8 mouse cellular contexts compared by ENCODE assay signal in genomic region chr16:20301770-20302649, GRCm38 (mm10). TPM values are rescaled to one million over a fixed set of nuclear protein-coding genes. Genes with fewer than 3 reads are reported as not detected.
DNase-seq lines count a peak whose midpoint lies in the region; ATAC-seq and TF ChIP-seq lines count a peak whose summit lies in the region.

Gene Parl (minus strand): TSS chr16:20302387.

- DNase-seq in CH12.LX (ENCODE audit: extremely low read depth): peak; percentile 97
- DNase-seq in c-Kit-positive CD71-positive TER-119-negative erythroid progenitor cells, embryonic 14.5 days (ENCODE audit: low read depth): peak; percentile 97
- DNase-seq in forebrain, embryonic 11.5 days (ENCODE audit: low spot score): peak; percentile 94
- DNase-seq in kidney, postnatal 36 days: peak; percentile 87 to 95

- H3K4me1 ChIP-seq in CH12.LX (ENCODE audit: control insufficient read depth in 1 of 2, insufficient read depth in 2 of 2): peaks cover 0 to 31% of the 10 kb centered on the region in 2 experiments; a peak in 2 of 4 replicates
- H3K4me1 ChIP-seq in forebrain, embryonic 11.5 days (replicated peaks; ENCODE audit: control insufficient read depth, insufficient read depth, low read length): peaks cover 8% of the 10 kb centered on the region
- H3K4me1 ChIP-seq in heart, embryonic 16.5 days (ENCODE audit: control insufficient read depth, insufficient read depth, low read length): peaks cover 11% of the 10 kb centered on the region
- H3K4me1 ChIP-seq in liver, embryonic 16.5 days (ENCODE audit: control insufficient read depth, low read depth, low read length): peaks cover 19% of the 10 kb centered on the region
- peaks cover 19% of the 10 kb centered on the region for H3K4me1 ChIP-seq in neural tube, embryonic 13.5 days (replicated peaks)
- H3K4me1 ChIP-seq in testis, adult 2 months (ENCODE audit: control insufficient read depth, insufficient read depth, low read length): peaks cover 9% of the 10 kb centered on the region

- peak within 1 kb of the TSS; percentile 98 for H3K4me2 ChIP-seq in CH12.LX (ENCODE audit: insufficient read depth, low read depth, poor library complexity, severe bottlenecking)
- H3K4me2 ChIP-seq in forebrain, embryonic 11.5 days (ENCODE audit: low read depth, low read length, severe bottlenecking): peak within 1 kb of the TSS; percentile 78
- H3K4me2 ChIP-seq in heart, embryonic 16.5 days (ENCODE audit: low read depth, low read length): peak within 1 kb of the TSS; percentile 83
- peak within 1 kb of the TSS; percentile 89 for H3K4me2 ChIP-seq in liver, embryonic 16.5 days (ENCODE audit: low read depth, low read length)
- H3K4me2 ChIP-seq in neural tube, embryonic 13.5 days: peak within 1 kb of the TSS; percentile 87

- peak; percentile 76 to 100 for TF ChIP-seq CTCF in CH12.LX (conservative IDR thresholded peaks at IDR 0.05 in 1 of 2, IDR thresholded peaks at IDR 0.05 in 1 of 2; ENCODE audit: low read depth in 2 of 2, low read length in 2 of 2)
- TF ChIP-seq CTCF in testis, adult 2 months (IDR thresholded peaks at IDR 0.05; ENCODE audit: control insufficient read depth, insufficient read depth, insufficient replicate concordance, low read depth, low read length): peak; percentile 85

- H3K36me3 ChIP-seq in CH12.LX (replicated peaks in 1 of 2; ENCODE audit: control insufficient read depth in 1 of 2, insufficient read depth in 1 of 2, low read length in 1 of 2): peaks cover 11 to 28% of the 10 kb centered on the region in 2 experiments
- H3K36me3 ChIP-seq in forebrain, embryonic 11.5 days (ENCODE audit: control insufficient read depth, insufficient read depth, low read length): no peaks in the 10 kb centered on the region
- no peaks in the 10 kb centered on the region for H3K36me3 ChIP-seq in heart, embryonic 16.5 days (ENCODE audit: control insufficient read depth, insufficient read depth)
- H3K36me3 ChIP-seq in liver, embryonic 16.5 days (ENCODE audit: control insufficient read depth, insufficient read depth): no peaks in the 10 kb centered on the region
- H3K36me3 ChIP-seq in neural tube, embryonic 13.5 days: peaks cover 13% of the 10 kb centered on the region
- H3K36me3 ChIP-seq in testis, adult 2 months (ENCODE audit: control insufficient read depth, insufficient read depth, low read length): no peaks in the 10 kb centered on the region; the same call in 1 of the 2 replicates

- peak within 1 kb of the TSS; percentile 71 to 89 (median 82) for H3K4me3 ChIP-seq in CH12.LX (replicated peaks in 1 of 3; ENCODE audit: low read depth in 2 of 3, low read length in 2 of 3, poor library complexity in 1 of 3)
- peak within 1 kb of the TSS; percentile 89 for H3K4me3 ChIP-seq in forebrain, embryonic 11.5 days (ENCODE audit: low read depth, low read length)
- H3K4me3 ChIP-seq in heart, embryonic 16.5 days (ENCODE audit: low read length): peak within 1 kb of the TSS; percentile 92
- H3K4me3 ChIP-seq in liver, embryonic 16.5 days (ENCODE audit: low read depth, low read length): peak within 1 kb of the TSS; percentile 83
- H3K4me3 ChIP-seq in neural tube, embryonic 13.5 days: peak within 1 kb of the TSS; percentile 83
- H3K4me3 ChIP-seq in testis, adult 2 months (ENCODE audit: control insufficient read depth, low read depth, low read length): peak within 1 kb of the TSS; percentile 98

- peak within 1 kb of the TSS; percentile 84 for H3K9ac ChIP-seq in CH12.LX (ENCODE audit: insufficient read depth, low read depth)
- peak within 1 kb of the TSS; percentile 85 for H3K9ac ChIP-seq in forebrain, embryonic 11.5 days (ENCODE audit: low read length)
- peak within 1 kb of the TSS; percentile 90 for H3K9ac ChIP-seq in heart, embryonic 16.5 days (ENCODE audit: low read length)
- peak within 1 kb of the TSS; percentile 80 for H3K9ac ChIP-seq in liver, embryonic 16.5 days (ENCODE audit: low read depth, low read length)
- peak within 1 kb of the TSS; percentile 86 for H3K9ac ChIP-seq in neural tube, embryonic 13.5 days

- H3K27ac ChIP-seq in CH12.LX (ENCODE audit: insufficient read depth, low read depth): peak within 1 kb of the TSS; percentile 5; the same call in 1 of the 2 replicates
- H3K27ac ChIP-seq in forebrain, embryonic 11.5 days (ENCODE audit: low read depth, low read length): no peak within 1 kb of the TSS
- peak within 1 kb of the TSS; percentile 80 for H3K27ac ChIP-seq in heart, embryonic 16.5 days (ENCODE audit: low read length)
- H3K27ac ChIP-seq in liver, embryonic 16.5 days (ENCODE audit: low read length): peak within 1 kb of the TSS; percentile 73
- H3K27ac ChIP-seq in neural tube, embryonic 13.5 days (replicated peaks): peak within 1 kb of the TSS; percentile 64
- H3K27ac ChIP-seq in testis, adult 2 months (ENCODE audit: control insufficient read depth, insufficient read depth, low read depth, low read length): peak within 1 kb of the TSS; percentile 82

- peak; percentile 78 for TF ChIP-seq RAD21 in CH12.LX (IDR thresholded peaks at IDR 0.05; ENCODE audit: low read depth, low read length)

- under 1% methylated on average over 51 of the region's 52 CpGs for WGBS in forebrain, embryonic 11.5 days
- WGBS in heart, embryonic 16.5 days: under 1% methylated on average over 52 of the region's 52 CpGs
- under 1% methylated on average over 50 of the region's 52 CpGs for WGBS in liver, embryonic 16.5 days (ENCODE audit: insufficient replicate concordance)
- WGBS in neural tube, embryonic 13.5 days: under 1% methylated on average over 52 of the region's 52 CpGs

- no peaks in the 10 kb centered on the region for H3K27me3 ChIP-seq in CH12.LX (replicated peaks)
- H3K27me3 ChIP-seq in forebrain, embryonic 11.5 days (ENCODE audit: control insufficient read depth, insufficient read depth, low read length): no peaks in the 10 kb centered on the region
- H3K27me3 ChIP-seq in heart, embryonic 16.5 days (ENCODE audit: control insufficient read depth, insufficient read depth, low read length): no peaks in the 10 kb centered on the region
- H3K27me3 ChIP-seq in liver, embryonic 16.5 days (ENCODE audit: control insufficient read depth, insufficient read depth, low read depth, low read length): no peaks in the 10 kb centered on the region
- H3K27me3 ChIP-seq in neural tube, embryonic 13.5 days: no peaks in the 10 kb centered on the region
- H3K27me3 ChIP-seq in testis, adult 2 months (ENCODE audit: control insufficient read depth, insufficient read depth, low read length): no peaks in the 10 kb centered on the region

- in situ Hi-C loops in CH12.LX (cut with MboI; ENCODE audit: low pct_ligation_motif_present, low pct_unique_long_range_greater_than_20kb, low sequenced_read_pairs): no loop called here

- TF ChIP-seq EP300 in CH12.LX (IDR thresholded peaks at IDR 0.05; ENCODE audit: low read length): no peak

- peaks cover 48% of the 10 kb centered on the region for H3K79me2 ChIP-seq in CH12.LX (replicated peaks; ENCODE audit: control insufficient read depth, extremely low read depth, insufficient read depth, poor library complexity, severe bottlenecking)

- dilution Hi-C loops in CH12.LX (cut with MboI; ENCODE audit: extremely low pct_ligation_motif_present, extremely low pct_unique_long_range_greater_than_20kb, low sequenced_read_pairs): no loop called here

- ATAC-seq in forebrain, embryonic 11.5 days (replicated peaks; ENCODE audit: low FRiP score): peak; percentile 91
- ATAC-seq in heart, embryonic 16.5 days (replicated peaks; ENCODE audit: extremely low read depth, insufficient read depth, low FRiP score): peak; percentile 86
- peak; percentile 93 for ATAC-seq in liver, embryonic 16.5 days (ENCODE audit: low read depth)
- ATAC-seq in neural tube, embryonic 13.5 days (ENCODE audit: low read depth): peak; percentile 91

- TF ChIP-seq POLR2A in CH12.LX (IDR thresholded peaks at IDR 0.05; ENCODE audit: low read depth, low read length): peak; percentile 85
- TF ChIP-seq POLR2A in testis, adult 2 months (IDR thresholded peaks at IDR 0.05; ENCODE audit: control insufficient read depth, low read depth, low read length): peak; percentile 72

- H3K9me3 ChIP-seq in CH12.LX (replicated peaks; ENCODE audit: low read length): no peaks in the 10 kb centered on the region
- no peaks in the 10 kb centered on the region for H3K9me3 ChIP-seq in forebrain, embryonic 11.5 days (ENCODE audit: control insufficient read depth, low read length)
- no peaks in the 10 kb centered on the region for H3K9me3 ChIP-seq in heart, embryonic 16.5 days (replicated peaks; ENCODE audit: control insufficient read depth, low read length)
- no peaks in the 10 kb centered on the region for H3K9me3 ChIP-seq in liver, embryonic 16.5 days (replicated peaks; ENCODE audit: control insufficient read depth, low read length)
- no peaks in the 10 kb centered on the region for H3K9me3 ChIP-seq in neural tube, embryonic 13.5 days

TF ChIP-seq in CH12.LX, 34 proteins besides CTCF, POLR2A, EP300 and RAD21 (continues in another document):
- no peak for TF ChIP-seq GABPA (IDR thresholded peaks at IDR 0.05; ENCODE audit: insufficient replicate concordance, low read depth, low read length)
- peak; percentile 81; the same call in 1 of the 2 replicates for TF ChIP-seq KAT2A (IDR thresholded peaks at IDR 0.05; ENCODE audit: insufficient replicate concordance, low read length)
- peak; percentile 86; the same call in 1 of the 2 replicates for TF ChIP-seq NELFE (IDR thresholded peaks at IDR 0.05; ENCODE audit: low read depth, low read length)
- TF ChIP-seq USF1 (IDR thresholded peaks at IDR 0.05; ENCODE audit: low read depth, low read length): no peak; the same call in 1 of the 2 replicates
- TF ChIP-seq HCFC1 (IDR thresholded peaks at IDR 0.05; ENCODE audit: low read depth, low read length): peak; percentile 91
- no peak for TF ChIP-seq JUN (IDR thresholded peaks at IDR 0.05; ENCODE audit: insufficient read depth, low read depth, low read length)
- TF ChIP-seq ELF1 (IDR thresholded peaks at IDR 0.05; ENCODE audit: low read depth, low read length): peak; percentile 95
- peak; percentile 69 for TF ChIP-seq SIN3A (IDR thresholded peaks at IDR 0.05; ENCODE audit: low read length)
- TF ChIP-seq MXI1 (IDR thresholded peaks at IDR 0.05; ENCODE audit: low read depth, low read length): peak; percentile 98
- TF ChIP-seq MAX (IDR thresholded peaks at IDR 0.05; ENCODE audit: low read length): peak; percentile 95
- no peak for TF ChIP-seq CHD1 (IDR thresholded peaks at IDR 0.05; ENCODE audit: low read depth, low read length)
- no peak for TF ChIP-seq ZC3H11A (IDR thresholded peaks at IDR 0.05; ENCODE audit: low read depth, low read length)

RNA-seq across cellular contexts. Expression of gene Parl, which starts in this region (rescaled TPM):
- total RNA-seq in CH12.LX (2012; rRNA removed) (101 and 116 TPM in 2 replicates), CH12.LX (2014; rRNA removed) (166 and 205 TPM in 2 replicates)
- 209 and 247 TPM in 2 replicates for polyA plus RNA-seq in CH12.LX (2012; ENCODE audit: insufficient read length, low read depth)
- polyA plus RNA-seq in forebrain, embryonic 11.5 days (2014; fragmentation: Nextera tagmentation; extraction: Ambion mirVana): 103 and 107 TPM in 2 replicates
- polyA plus RNA-seq in heart, embryonic 16.5 days (2015; fragmentation: Nextera tagmentation; extraction: Ambion mirVana): 80.4 and 83.5 TPM in 2 replicates
- 32.8 and 34.7 TPM in 2 replicates for polyA plus RNA-seq in liver, embryonic 16.5 days (2015; fragmentation: Nextera tagmentation; extraction: Ambion mirVana)
- polyA plus RNA-seq in neural tube, embryonic 13.5 days (2015; fragmentation: Nextera tagmentation; extraction: Ambion mirVana): 77.5 and 85.7 TPM in 2 replicates
- 48.6 and 54.1 TPM in 2 replicates for polyA plus RNA-seq in testis, adult 2 months (2012; rRNA removed)
